Mouse (Mus musculus): ENCODE data around the gene Areg. TPM values are rescaled to one million over a fixed set of nuclear protein-coding genes. Genes with fewer than 3 reads are reported as not detected.
A peak's percentile ranks its signal among the peaks of the same experiment; 100 is the strongest.

Gene Areg
- polyA plus RNA-seq, 1 experiment from 2014 or later, result 16.1 TPM

DNA sequence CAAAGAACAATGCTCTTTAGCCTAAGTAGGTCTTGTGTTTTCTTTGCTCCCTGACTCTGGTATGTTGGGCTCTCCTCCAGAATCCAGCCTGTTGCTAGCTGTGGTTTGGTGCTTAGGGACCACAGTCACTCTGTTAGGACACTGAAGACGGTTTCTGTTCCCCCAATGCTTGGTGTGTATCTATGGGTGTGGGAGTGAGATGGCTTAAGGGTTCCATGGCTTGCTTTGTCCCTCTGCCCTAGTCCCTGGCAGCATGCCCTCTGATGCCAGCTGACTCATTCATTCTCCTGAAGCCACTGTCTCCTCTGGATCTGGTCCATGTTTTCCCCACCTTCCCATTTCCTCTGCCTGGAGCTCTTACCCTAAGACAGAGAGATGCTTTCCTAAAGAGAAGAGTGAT is 24.8 kb upstream of the Areg start:
- Histone ChIP-seq H3K27ac (ENCODE audit: low read length) (no peak overlapping the region), H3K4me2 (ENCODE audit: low read depth, low read length) (no peak overlapping the region), H3K27me3 (ENCODE audit: control insufficient read depth, insufficient read depth, low read depth, low read length) (no peaks in the 10 kb centered on the region), H3K4me3 (ENCODE audit: low read length) (no peak overlapping the region), H3K9me3 (ENCODE audit: control insufficient read depth, low read length) (no peaks in the 10 kb centered on the region), H3K36me3 (ENCODE audit: control insufficient read depth, insufficient read depth, low read length) (no peaks in the 10 kb centered on the region), H3K4me1 (replicated peaks; ENCODE audit: control insufficient read depth, insufficient read depth, low read length) (no peaks in the 10 kb centered on the region), H3K9ac (ENCODE audit: low read length) (no peak overlapping the region)
- WGBS, result 61% methylated on average over 1 of the region's 1 CpGs
- ATAC-seq (ENCODE audit: low read depth), result no peak

DNA sequence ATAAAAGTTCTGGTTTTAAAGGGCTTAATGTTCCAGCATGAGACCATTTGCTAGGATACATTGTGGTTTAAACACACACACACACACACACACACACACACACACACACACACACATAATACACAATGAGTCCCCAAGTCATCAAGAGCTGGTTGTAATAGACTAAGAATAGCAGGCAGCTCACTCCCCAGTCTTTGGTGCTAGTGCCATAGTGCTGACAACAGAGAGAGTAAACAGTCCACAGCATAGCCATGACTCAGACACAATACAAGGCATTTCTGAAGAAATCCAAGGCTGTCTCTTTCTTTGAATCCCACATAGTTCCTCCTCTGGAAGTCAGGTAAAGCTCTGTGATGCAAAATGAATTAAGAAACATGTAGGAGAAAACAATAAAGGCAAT is 20.8 kb upstream of the Areg start:
- ATAC-seq (ENCODE audit: low read depth), result no peak
- no peak overlapping the region for H3K9ac ChIP-seq (ENCODE audit: low read length)
- H3K9me3 ChIP-seq (ENCODE audit: control insufficient read depth, low read length), result no peaks in the 10 kb centered on the region
- no peaks in the 10 kb centered on the region for H3K4me1 ChIP-seq (replicated peaks; ENCODE audit: control insufficient read depth, insufficient read depth, low read length)
- H3K4me3 ChIP-seq (ENCODE audit: low read length), result no peak overlapping the region
- no peak overlapping the region for H3K27ac ChIP-seq (ENCODE audit: low read length)
- H3K27me3 ChIP-seq (ENCODE audit: control insufficient read depth, insufficient read depth, low read depth, low read length), result no peaks in the 10 kb centered on the region
- no peak overlapping the region for H3K4me2 ChIP-seq (ENCODE audit: low read depth, low read length)
- no peaks in the 10 kb centered on the region for H3K36me3 ChIP-seq (ENCODE audit: control insufficient read depth, insufficient read depth, low read length)

DNA sequence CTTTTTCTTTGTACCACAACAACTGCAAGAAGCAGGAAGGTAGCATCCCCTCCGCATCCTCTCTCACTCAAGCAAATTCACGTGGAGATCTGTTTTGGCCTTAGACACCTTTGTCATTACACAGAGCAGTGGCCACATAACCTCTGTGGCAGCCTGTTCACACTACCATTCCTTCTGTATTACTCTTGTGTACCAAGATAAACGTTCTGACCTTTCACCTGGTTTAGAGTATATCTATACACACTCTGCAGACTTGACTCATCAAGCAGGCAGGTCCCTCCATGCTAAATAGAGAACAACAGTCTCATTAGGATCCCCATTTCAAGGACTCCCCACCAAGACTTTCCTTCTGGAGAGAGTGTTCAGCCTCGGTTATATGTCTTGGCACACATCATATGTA is 16.0 kb upstream of the Areg start:
- no peak for ATAC-seq (ENCODE audit: low read depth)
- Histone ChIP-seq H3K9ac (ENCODE audit: low read length) (no peak overlapping the region), H3K4me1 (replicated peaks; ENCODE audit: control insufficient read depth, insufficient read depth, low read length) (no peaks in the 10 kb centered on the region), H3K36me3 (ENCODE audit: control insufficient read depth, insufficient read depth, low read length) (no peaks in the 10 kb centered on the region), H3K4me3 (ENCODE audit: low read length) (no peak overlapping the region), H3K9me3 (ENCODE audit: control insufficient read depth, low read length) (no peaks in the 10 kb centered on the region), H3K27ac (ENCODE audit: low read length) (no peak overlapping the region), H3K4me2 (ENCODE audit: low read depth, low read length) (no peak overlapping the region), H3K27me3 (ENCODE audit: control insufficient read depth, insufficient read depth, low read depth, low read length) (no peaks in the 10 kb centered on the region)
- WGBS, result 62% methylated on average over 4 of the region's 4 CpGs

DNA sequence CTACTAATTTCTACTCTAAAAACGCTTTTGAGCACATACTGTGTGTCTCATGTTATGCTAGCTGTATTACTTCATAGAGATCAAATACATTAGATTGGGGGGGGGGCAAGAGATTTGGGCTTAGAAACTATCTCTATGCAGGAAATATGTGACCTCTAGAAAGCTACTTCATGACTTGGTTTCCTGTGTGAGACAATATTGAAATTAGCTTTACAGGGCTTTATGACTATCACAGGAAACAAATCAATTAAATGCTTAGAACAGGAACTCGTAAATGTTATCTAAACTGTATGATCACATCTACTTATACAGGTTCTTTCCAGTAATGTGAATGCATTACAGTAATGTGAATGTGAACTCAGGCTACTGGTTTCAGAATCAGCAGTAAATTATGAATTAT is 15.3 kb upstream of the Areg start:
- no peak for ATAC-seq (ENCODE audit: low read depth)
- Histone ChIP-seq H3K4me2 (ENCODE audit: low read depth, low read length) (no peak overlapping the region), H3K9ac (ENCODE audit: low read length) (no peak overlapping the region), H3K4me1 (replicated peaks; ENCODE audit: control insufficient read depth, insufficient read depth, low read length) (no peaks in the 10 kb centered on the region), H3K27ac (ENCODE audit: low read length) (no peak overlapping the region), H3K36me3 (ENCODE audit: control insufficient read depth, insufficient read depth, low read length) (no peaks in the 10 kb centered on the region), H3K4me3 (ENCODE audit: low read length) (no peak overlapping the region), H3K27me3 (ENCODE audit: control insufficient read depth, insufficient read depth, low read depth, low read length) (no peaks in the 10 kb centered on the region), H3K9me3 (ENCODE audit: control insufficient read depth, low read length) (no peaks in the 10 kb centered on the region)
- WGBS, result 62% methylated on average over 2 of the region's 2 CpGs

DNA sequence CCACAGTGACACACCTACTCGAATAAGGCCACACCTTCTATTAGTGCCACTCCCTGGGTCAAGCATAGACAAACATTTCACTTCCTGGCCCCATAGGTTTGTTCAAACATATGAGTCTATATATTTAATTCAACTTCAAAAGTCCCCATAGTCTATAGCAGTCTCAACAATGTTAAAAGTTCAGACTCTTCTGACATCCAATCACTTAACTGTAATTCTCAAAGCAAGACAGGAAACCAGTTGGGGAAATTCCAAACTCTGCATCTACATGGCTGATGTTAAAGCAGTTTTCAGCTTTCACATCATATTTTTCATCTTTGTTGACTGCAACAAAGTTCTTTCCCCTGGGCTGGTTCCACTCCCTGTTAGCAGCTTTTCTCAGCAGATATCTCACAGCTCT is 12.8 kb upstream of the Areg start:
- Histone ChIP-seq H3K27ac (ENCODE audit: low read length) (no peak overlapping the region), H3K4me2 (ENCODE audit: low read depth, low read length) (no peak overlapping the region), H3K9ac (ENCODE audit: low read length) (no peak overlapping the region), H3K4me3 (ENCODE audit: low read length) (no peak overlapping the region), H3K4me1 (replicated peaks; ENCODE audit: control insufficient read depth, insufficient read depth, low read length) (no peaks in the 10 kb centered on the region), H3K27me3 (ENCODE audit: control insufficient read depth, insufficient read depth, low read depth, low read length) (no peaks in the 10 kb centered on the region), H3K9me3 (ENCODE audit: control insufficient read depth, low read length) (no peaks in the 10 kb centered on the region), H3K36me3 (ENCODE audit: control insufficient read depth, insufficient read depth, low read length) (no peaks in the 10 kb centered on the region)
- no peak for ATAC-seq (ENCODE audit: low read depth)
- WGBS, result 61% methylated on average over 1 of the region's 1 CpGs

DNA sequence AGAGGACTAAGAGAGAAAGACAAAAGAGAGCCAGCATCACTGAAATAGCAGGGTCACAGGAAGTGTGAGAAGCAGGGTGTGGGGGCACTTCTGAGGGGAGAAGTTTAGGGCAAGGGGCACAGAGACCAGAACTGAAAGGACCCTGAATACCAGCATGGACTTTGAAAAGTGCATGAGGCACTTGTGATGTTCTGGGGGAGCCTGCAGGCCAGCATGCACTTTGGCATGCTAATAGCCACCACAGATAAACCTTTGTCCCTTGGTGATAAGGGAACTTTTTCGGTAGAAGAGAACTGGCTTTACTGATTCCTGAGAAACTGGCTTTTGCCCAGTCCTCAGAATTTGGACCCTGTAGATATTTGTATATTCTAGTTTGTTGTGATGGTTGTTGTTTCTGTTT is 4.4 kb upstream of the Areg start:
- H3K36me3 ChIP-seq (ENCODE audit: control insufficient read depth, insufficient read depth, low read length), result no peaks in the 10 kb centered on the region
- 30% methylated on average over 1 of the region's 1 CpGs for WGBS
- no peaks in the 10 kb centered on the region; the same call in 1 of the 2 replicates for H3K27me3 ChIP-seq (ENCODE audit: control insufficient read depth, insufficient read depth, low read depth, low read length)
- H3K4me2 ChIP-seq (ENCODE audit: low read depth, low read length), result no peak overlapping the region
- no peak overlapping the region for H3K9ac ChIP-seq (ENCODE audit: low read length)
- no peak for ATAC-seq (ENCODE audit: low read depth)
- no peak overlapping the region for H3K4me3 ChIP-seq (ENCODE audit: low read length)
- no peaks in the 10 kb centered on the region for H3K9me3 ChIP-seq (ENCODE audit: control insufficient read depth, low read length)
- H3K4me1 ChIP-seq (replicated peaks; ENCODE audit: control insufficient read depth, insufficient read depth, low read length), result no peaks in the 10 kb centered on the region
- H3K27ac ChIP-seq (ENCODE audit: low read length), result no peak overlapping the region

DNA sequence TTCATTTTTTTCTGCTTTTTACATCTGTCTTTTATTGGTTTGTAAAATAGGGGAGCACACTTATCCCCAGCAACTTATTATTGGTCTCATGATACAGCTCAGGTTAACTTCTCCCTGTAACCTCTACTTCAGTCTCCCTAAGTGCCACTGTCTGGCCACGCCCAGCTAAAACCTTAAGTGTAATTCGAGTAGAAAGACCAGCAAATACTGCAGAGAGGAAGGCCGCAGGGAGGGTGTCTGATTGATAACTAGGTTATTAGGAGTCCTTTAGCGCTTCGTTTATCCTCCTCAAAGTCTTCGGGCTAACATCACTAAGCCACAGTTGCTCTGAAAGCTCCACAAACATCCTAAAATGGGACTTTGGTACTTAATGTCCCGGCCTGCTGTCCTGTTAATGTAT is 429 bp upstream of the Areg start:
- Histone ChIP-seq H3K9ac (ENCODE audit: low read length) (peak overlapping the region; percentile 57), H3K4me3 (ENCODE audit: low read length) (peak overlapping the region; percentile 56), H3K27ac (ENCODE audit: low read length) (no peak overlapping the region), H3K27me3 (ENCODE audit: control insufficient read depth, insufficient read depth, low read depth, low read length) (peaks cover 6% of the 10 kb centered on the region; the same call in 1 of the 2 replicates), H3K9me3 (ENCODE audit: control insufficient read depth, low read length) (no peaks in the 10 kb centered on the region), H3K4me2 (ENCODE audit: low read depth, low read length) (peak overlapping the region; percentile 78), H3K4me1 (replicated peaks; ENCODE audit: control insufficient read depth, insufficient read depth, low read length) (no peaks in the 10 kb centered on the region), H3K36me3 (ENCODE audit: control insufficient read depth, insufficient read depth, low read length) (no peaks in the 10 kb centered on the region)
- WGBS, result 2% methylated on average over 7 of the region's 7 CpGs
- peak; percentile 58 for ATAC-seq (ENCODE audit: low read depth)

DNA sequence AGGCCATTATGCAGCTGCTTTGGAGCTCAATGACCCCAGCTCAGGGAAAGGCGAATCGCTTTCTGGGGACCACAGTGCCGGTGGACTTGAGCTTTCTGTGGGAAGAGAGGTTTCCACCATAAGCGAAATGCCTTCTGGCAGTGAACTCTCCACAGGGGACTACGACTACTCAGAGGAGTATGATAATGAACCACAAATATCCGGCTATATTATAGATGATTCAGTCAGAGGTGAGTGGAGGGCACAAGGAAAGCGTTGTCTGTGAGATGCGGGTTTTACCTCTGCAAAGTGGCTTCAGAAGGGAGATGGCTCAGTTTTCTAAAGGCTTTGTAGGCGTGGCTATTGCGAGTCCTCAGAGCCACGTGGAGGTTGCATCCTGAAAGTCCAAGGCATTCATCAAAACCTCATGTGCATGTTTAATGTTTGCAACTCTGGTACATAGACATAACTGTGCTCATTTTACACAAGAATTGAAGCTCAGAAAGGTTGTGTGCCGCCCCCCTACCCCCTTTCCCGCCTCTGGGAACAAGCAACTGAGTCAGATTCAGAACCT is 1.6 kb downstream of the Areg start:
- no peak for ATAC-seq (ENCODE audit: low read depth)
- Histone ChIP-seq H3K27me3 (ENCODE audit: control insufficient read depth, insufficient read depth, low read depth, low read length) (peaks cover 6% of the 10 kb centered on the region; the same call in 1 of the 2 replicates), H3K4me1 (replicated peaks; ENCODE audit: control insufficient read depth, insufficient read depth, low read length) (no peaks in the 10 kb centered on the region), H3K4me2 (ENCODE audit: low read depth, low read length) (peak overlapping the region; percentile 9), H3K4me3 (ENCODE audit: low read length) (peak overlapping the region; percentile 7; the same call in 1 of the 2 replicates), H3K9ac (ENCODE audit: low read length) (no peak overlapping the region), H3K9me3 (ENCODE audit: control insufficient read depth, low read length) (no peaks in the 10 kb centered on the region), H3K27ac (ENCODE audit: low read length) (no peak overlapping the region), H3K36me3 (ENCODE audit: control insufficient read depth, insufficient read depth, low read length) (no peaks in the 10 kb centered on the region)
- 56% methylated on average over 13 of the region's 13 CpGs for WGBS

DNA sequence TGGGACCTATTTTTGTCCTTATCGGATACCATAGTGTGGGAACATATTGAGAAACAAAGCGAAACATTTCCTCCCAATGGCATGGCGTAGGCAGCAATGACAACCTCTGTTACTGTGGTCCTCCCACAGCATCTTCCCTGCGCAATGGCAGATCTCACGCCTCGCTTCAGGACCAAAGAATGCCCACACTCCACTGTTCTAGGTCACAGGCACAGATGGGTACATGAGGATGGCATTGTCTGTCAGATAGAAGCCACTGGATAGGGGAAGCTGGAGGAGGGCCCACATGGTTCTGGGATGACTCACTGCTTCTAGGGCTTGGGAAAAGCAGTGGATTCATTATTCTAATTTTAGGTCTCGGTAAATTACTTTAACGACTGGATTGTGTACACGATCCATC is 5.6 kb downstream of the Areg start:
- ATAC-seq (ENCODE audit: low read depth), result no peak
- WGBS, result 86% methylated on average over 9 of the region's 9 CpGs

DNA sequence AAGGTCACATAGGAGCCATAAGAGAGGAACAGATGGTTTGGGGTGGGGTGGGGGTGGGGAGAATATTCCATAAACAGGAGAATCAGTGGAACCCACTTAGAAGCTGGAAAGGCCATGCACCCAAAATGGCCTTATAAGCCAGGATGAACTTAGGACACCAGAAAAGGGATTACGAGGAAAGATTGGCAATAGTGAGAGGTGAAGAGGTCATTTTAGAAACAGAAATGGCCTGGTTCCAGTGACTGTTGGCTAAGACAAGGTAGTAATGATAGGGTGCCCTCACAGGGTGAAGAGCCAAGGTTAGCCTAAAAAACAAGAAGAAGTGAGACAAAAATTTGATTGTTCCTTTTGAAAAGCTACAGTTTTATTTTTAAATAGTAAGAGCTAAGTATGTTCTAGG is 7.6 kb downstream of the Areg start:
- Histone ChIP-seq H3K4me3 (ENCODE audit: low read length) (no peak overlapping the region), H3K4me1 (replicated peaks; ENCODE audit: control insufficient read depth, insufficient read depth, low read length) (no peaks in the 10 kb centered on the region), H3K27me3 (ENCODE audit: control insufficient read depth, insufficient read depth, low read depth, low read length) (no peaks in the 10 kb centered on the region), H3K27ac (ENCODE audit: low read length) (no peak overlapping the region), H3K9ac (ENCODE audit: low read length) (no peak overlapping the region), H3K9me3 (ENCODE audit: control insufficient read depth, low read length) (peaks cover 3% of the 10 kb centered on the region; the same call in 1 of the 2 replicates), H3K36me3 (ENCODE audit: control insufficient read depth, insufficient read depth, low read length) (no peaks in the 10 kb centered on the region), H3K4me2 (ENCODE audit: low read depth, low read length) (no peak overlapping the region)
- 89% methylated on average over 1 of the region's 1 CpGs for WGBS
- ATAC-seq (ENCODE audit: low read depth), result no peak

More for the DNA sequence above, 5.6 kb downstream of the Areg start:
- Histone ChIP-seq H3K4me2 (ENCODE audit: low read depth, low read length) (no peak overlapping the region), H3K9me3 (ENCODE audit: control insufficient read depth, low read length) (peaks cover 3% of the 10 kb centered on the region; the same call in 1 of the 2 replicates), H3K27me3 (ENCODE audit: control insufficient read depth, insufficient read depth, low read depth, low read length) (peaks cover 6% of the 10 kb centered on the region; the same call in 1 of the 2 replicates), H3K27ac (ENCODE audit: low read length) (no peak overlapping the region), H3K9ac (ENCODE audit: low read length) (no peak overlapping the region), H3K4me1 (replicated peaks; ENCODE audit: control insufficient read depth, insufficient read depth, low read length) (no peaks in the 10 kb centered on the region), H3K4me3 (ENCODE audit: low read length) (no peak overlapping the region), H3K36me3 (ENCODE audit: control insufficient read depth, insufficient read depth, low read length) (no peaks in the 10 kb centered on the region)

All from lung, embryonic 16.5 days (tissue).